Mouse (Mus musculus) G1E (cell line): ENCODE measurements at regions not wholly inside any gene's neighbourhood (a gene's known extent, or its start where the extent isn't known, plus 50 kb on each side); places are given as distances from the start of the nearest gene placed in this dataset.

ENCODE experiments used
- CTCF ChIP-seq: IDR thresholded peaks from 2 replicates; pipeline ENCODE4 v1.5.1; 2012; ENCODE audit warnings: low read depth, low read length, inconsistent platforms, mixed read lengths
- GATA1 ChIP-seq: IDR thresholded peaks from 2 replicates; pipeline ENCODE4 v1.6.1; 2012; ENCODE audit warnings: borderline replicate concordance, low read length, inconsistent platforms, mixed read lengths
- GATA2 ChIP-seq: IDR thresholded peaks from 2 replicates; pipeline ENCODE4 v1.6.1; 2012; ENCODE audit warnings: low read depth, low read length, inconsistent platforms, borderline replicate concordance
- POLR2AphosphoS5 ChIP-seq: IDR thresholded peaks from 2 replicates; pipeline ENCODE4 v1.6.1; 2012; ENCODE audit warnings: low read depth, low read length, inconsistent platforms; ENCODE audit not compliant: insufficient replicate concordance
- TAL1 ChIP-seq: conservative IDR thresholded peaks from 2 replicates; pipeline ENCODE4 v1.6.1; 2012; ENCODE audit warnings: low read depth, low read length, inconsistent platforms, mixed read lengths

DNA sequence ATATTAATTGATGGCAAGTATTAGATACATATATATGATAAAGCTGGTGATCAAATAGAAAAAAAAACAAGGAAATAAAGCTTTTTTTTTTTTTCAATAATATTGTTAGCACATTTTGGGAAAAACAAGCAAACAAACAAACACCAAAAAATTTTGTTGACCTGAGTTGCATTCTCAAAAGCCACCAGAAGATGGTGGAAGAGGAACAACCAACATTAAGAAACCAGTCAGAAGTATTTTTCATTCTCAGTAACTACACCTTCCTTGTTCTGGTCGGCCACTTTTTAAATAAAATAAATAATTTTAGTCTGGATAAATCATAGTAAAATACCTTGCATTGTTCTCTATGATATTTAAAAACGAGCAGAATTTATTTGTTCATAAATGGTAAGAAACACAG lies 654.8 kb downstream of the Cdh10 start:
- TF ChIP-seq GATA1 (no peak), CTCF (no peak), TAL1 (no peak), POLR2AphosphoS5 (no peak), GATA2 (no peak)
